Mouse (Mus musculus) testis, adult 2 months (tissue): ENCODE measurements around the gene Zfp654.

Source experiments
- CTCF ChIP-seq: fragments of 200-500 bp; IDR thresholded peaks from 2 replicates; pipeline ENCODE4 v1.5.1; 2012; ENCODE audit warnings: low read depth, mild to moderate bottlenecking, inconsistent platforms, low read length, moderate library complexity; ENCODE audit not compliant: control insufficient read depth, insufficient read depth, insufficient replicate concordance
- POLR2A ChIP-seq: fragments of 200-500 bp; IDR thresholded peaks from 2 replicates; pipeline ENCODE4 v1.6.1; 2012; ENCODE audit warnings: low read depth, mild to moderate bottlenecking, inconsistent platforms, low read length, moderate library complexity; ENCODE audit not compliant: control insufficient read depth

DNA sequence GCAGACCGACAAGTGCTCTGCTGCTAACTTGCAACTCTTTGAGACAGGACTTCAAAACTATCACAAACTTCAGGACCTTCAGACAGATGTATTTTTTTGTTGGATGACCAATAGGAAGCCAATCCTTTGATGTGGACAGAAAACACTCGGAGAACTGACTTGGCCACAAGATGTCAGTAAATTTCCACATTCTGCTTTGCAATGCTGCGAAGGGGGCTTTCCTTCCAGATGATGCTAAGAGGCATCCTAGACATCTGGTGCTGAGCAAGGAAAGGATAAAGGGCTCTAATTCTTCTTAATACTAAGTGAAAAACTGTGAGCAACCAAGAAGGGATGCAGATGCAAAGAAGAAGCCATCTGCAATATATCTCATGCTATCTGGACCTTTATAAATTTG lies 96.7 kb downstream of the Zfp654 start:
- TF ChIP-seq POLR2A = no peak
- no peak for TF ChIP-seq CTCF
